Mouse (Mus musculus) lung, postnatal 14 days (tissue): ENCODE results near the gene Ghrhr.

Experiments used
- DNase-seq: peaks from one replicate; pipeline ENCODE4 v3.0.0; 2021

The Ghrhr gene

DNA sequence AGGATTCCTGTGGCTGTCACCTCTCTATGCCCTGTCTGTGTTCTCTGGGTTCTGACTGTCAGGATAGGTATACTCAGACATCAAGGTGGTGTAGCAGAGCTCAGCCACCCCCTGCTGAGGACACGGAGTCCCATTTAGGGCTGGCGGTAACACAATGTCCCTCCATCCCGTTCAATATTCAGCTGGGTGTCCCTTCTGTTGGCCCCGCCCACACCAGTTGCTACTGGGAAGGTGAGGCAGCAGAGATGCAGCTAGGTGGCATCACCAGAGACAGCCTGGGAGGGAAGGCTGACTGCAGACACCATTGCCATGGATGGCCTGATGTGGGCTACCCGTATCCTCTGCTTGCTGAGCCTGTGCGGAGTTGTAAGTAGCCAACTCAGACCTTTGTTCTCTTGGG is at the start of gene Ghrhr:
Ghrhr (plus strand) TSS at position 220 of the 400 bp plus-strand sequence.
- DNase-seq: no peak

DNA sequence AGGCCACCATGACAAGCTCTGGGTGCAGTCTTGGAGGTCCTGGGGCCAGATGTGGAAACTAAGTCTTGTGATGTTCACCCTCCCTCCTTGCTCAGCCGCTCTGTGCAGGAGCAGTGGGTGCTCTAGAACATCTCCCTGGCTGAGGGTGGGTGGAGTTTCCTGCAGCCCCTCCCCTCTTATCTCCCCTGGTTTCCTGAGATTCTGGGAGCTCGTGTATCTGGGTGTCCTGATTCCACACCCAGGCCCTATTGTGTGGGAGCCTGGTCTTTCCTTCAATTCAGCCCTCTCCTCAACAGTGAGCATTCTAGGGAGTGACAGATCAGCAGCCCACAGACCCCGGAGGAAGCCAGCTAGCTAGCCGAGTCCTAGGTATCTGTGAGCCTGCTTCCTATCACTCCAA is 49.8 kb upstream of the Ghrhr start:
- peak; percentile 62 for DNase-seq

DNA sequence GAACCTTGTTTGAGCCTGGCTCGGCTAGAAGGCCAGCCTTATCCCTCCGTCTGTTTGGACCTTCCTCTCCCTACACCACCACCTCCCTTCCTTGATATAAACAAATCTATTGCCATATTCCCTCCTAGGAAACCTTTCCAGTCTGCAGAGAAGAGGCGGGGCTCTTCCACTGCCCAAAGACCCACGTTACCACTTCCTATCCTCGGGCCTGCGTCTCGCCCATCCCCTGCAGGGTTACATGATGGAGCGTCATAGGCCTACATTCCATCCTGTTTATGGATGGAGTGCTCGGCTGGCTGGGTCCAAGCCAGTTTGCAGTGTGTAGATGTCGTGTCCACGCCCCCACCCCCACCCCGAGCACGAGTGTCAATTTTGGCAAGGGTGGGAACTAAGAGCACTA is 48.8 kb upstream of the Ghrhr start:
- DNase-seq: peak; percentile 64

DNA sequence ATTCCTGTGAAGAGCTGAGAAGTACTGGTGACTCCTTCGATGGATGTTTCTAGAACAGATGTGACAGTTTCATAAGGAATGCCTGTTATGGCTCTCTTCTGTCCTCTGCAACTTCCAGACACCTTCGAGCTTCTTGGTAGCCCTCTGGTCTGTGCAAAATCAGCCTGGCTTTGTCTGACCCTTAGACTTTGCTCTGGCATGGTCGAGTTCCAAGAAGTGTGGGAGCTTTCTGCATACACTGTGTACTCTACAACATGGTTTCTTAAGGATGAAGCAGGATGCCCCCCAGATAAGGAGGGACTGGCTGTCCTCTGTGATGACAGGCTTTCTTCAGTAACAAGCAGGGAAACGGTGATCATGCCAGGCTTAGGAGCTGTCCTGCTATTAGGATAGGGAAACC is 47.9 kb upstream of the Ghrhr start:
- DNase-seq: no peak

DNA sequence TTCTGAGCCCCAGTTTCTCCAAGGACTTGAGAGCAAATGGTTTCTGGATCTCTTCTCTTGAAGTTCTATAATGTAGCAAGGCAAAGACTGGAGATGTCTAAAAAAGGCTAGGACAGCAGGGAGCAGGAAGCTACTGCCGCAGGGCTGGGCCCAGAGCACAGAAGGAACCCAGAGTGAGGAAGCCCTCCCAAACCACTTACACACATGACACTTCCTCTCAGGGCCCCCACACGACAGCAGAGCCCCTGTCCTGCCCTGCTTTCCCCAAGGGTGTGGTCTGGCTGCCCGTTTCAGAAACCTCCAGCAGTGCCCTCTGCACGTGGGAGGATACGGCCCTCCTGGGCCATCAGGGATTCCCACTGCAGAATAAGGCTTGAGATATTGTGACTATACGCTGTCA is 44.8 kb upstream of the Ghrhr start:
- DNase-seq: no peak

DNA sequence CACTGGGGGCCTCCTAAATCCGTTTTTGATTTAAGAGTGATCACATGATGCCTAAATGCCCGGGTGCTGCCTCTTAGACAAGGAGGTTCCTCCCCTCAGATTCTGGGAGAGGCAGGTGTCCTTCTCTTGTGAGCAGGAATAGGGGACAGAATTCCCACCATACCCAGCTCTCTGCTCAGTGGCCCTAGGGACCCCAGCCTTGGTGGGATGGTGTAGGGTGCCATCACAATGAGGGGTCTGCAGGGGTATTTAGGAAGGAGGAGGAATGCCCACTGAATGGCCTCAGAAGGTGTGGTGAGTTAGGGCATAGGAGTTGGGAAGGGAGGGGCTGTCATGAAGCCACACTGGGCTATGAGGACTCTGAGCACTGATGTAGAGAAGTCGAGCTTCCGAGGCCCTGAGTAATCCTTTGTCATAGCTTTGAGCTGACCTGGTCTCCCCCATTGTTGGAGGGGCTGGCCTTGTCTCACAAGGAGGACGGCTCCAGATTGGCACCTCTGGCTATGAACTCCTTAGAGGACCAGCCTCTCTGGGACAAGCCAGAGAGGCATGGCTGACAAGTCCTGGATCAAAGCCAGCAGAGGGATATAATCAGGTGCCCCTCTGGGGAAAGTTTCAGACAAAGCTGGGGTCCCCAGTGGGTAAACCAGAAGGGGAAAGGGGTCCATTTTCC is 43.9 kb upstream of the Ghrhr start:
- no peak for DNase-seq

DNA sequence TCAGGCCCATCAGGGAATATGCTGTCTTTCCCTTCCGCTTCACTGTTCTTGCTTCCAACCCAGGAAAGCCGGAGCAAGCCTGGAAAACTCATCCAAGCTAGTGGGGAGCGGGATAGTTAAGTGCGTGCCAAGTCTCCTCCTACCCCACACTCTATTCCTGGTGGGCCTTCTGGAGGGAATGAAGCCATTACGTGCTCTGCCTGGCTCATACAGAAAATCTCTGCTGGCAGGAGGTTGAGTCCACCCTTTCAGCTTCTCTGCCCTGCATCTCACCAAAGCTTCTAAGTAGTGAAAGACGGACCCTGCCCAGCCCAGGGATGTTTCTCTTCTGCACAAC is 43.4 kb upstream of the Ghrhr start:
- DNase-seq: no peak

DNA sequence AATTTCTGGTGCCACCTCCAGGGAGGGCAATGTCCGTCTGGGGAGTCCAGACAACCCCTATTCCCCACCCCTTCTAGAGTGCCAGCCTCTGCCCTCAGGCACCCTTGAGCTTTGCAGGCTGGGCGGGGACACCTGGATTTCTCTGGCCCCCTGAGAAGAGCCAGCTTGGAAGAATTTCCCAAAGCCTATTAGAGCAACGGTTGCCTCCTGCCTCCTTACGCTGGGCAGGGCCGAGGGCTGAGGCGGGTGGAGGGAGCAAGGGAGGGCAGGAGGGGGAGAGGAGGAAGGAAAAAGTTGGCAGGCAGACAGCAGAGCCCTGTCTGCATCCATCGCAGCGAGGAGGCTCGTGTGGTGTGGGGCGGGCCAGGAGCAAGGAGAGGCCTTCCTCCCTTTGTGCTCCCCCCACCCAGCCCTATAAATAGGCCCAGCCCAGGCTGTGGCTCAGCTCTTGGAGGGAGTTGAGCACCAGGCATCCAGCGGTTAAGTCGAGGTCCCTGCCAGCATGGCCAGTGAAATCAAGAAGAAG is 40.0 kb upstream of the Ghrhr start, which contains the start of gene Aqp1:
Aqp1 (plus strand) TSS at position 444 of the 526 bp plus-strand sequence.
- DNase-seq: peak; percentile 83

DNA sequence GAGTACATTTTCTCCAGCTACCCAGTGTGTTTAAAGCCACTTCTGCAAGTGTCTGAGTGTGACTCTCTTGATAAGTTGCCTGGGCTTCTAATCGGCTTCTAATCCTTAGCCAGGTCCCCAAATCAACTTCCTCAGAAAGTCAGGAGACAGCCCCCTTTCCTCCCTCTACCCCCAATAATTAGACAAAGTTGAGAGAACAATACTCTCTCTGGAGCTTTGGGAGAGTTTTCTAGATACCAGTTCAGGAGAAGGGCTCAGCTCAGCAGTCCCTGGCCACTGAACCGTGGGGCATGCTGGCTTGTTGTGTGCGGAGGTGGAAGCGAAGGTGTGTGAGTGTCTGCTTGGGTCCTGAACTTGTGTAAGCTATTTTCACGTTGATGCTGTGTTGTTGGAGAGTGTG is 38.9 kb upstream of the Ghrhr start:
- no peak for DNase-seq

DNA sequence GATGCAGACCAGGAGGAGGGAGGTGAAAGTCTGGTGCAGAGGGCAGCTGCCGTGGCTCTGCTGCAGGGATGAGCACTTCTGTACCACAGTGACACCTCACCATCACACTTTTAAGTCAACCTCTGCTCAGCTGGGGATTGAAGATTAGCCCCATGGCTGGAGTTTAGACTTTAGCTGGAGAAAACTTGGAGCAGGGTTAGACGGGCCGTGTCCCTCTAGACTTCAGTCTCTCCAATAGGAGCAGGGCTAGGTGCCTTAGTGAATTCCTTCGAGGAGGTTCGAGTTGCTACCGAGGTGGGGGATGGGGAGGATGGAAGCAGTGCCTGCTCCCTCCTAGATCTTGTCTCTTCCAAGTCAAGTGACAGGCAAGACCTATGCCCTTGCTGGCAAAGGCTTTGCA is 38.0 kb upstream of the Ghrhr start:
- DNase-seq: no peak

DNA sequence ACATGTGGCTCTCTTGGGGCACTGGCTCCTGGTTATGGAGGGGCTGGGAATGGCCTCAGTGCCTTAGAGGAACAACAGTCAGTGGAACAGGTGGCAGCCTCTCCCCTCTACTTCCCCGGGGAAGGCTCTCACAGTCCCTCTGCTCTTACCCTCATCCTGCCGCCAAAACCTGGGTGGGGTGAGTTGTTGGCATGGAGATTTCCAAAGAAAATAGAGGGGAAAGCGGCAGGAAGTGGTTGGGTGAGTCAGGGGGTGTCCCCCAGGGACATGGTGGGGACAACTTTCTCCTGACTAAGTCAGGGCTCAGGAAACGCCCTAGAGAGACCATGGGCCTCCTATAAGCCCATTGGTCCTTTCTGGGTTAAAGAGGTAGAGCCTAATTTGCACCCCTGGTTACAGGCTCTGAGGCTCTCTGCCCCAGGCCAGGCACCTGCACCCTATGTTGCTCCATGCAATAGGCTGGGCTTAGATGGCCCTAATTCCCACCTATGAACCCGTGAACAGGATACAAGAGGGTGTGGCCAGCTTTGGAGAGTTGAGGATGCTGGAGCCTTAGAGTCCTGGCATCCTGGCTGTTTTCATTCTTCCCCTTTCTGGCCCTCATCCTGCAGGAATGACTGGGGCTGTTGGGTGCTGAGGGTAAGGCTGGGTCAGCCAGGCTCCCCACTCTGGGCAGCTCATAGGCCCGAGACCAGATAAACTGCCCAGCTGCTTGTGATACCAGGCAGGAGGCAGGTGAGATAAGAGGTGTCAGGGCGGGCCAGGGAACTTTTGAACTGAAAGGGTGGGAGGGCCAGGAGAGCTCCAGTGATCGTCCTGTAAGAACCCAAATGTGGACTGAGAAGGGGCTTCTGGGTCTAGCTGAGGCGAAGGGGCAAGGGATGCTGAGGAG is 36.9 kb upstream of the Ghrhr start:
- DNase-seq: no peak

DNA sequence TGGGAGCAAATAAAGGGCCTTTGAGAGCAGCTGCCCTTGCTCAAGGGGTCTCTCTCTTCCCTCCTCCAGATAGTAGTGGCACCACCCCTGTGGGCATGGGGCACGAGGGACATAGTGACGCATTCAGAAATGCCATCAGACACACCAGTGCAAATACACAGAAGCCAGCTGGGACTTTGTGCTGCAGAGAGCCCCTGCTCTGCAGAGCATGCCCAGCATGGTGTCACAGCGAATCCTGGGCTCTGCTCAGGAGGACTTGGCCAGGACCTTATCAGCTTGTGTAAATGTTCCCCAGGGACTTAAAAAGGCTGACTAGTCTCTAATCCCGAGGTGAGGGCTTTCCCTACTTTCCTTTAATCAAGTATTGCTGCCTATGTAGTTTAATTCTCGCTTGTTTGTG is 34.4 kb upstream of the Ghrhr start:
- no peak for DNase-seq

DNA sequence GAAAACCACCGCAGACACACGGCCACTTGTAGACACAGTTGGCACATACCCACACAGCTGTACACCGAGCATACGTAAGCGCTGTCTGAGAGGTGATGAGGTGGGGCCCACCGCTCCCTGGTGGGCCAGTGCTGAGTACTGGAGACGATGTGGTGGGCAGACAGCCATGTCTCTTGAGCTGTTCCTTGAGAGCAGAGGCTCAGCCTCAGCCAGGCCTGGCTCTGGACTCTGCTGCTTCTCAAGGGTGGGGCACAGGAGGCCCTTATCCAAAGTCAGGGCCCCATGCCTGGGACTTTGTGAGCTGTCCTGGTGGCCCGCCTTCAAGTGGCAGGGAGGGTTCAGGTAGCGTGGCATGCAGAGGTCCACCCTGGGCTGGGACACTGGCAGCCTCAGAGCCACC is 33.8 kb upstream of the Ghrhr start:
- DNase-seq: no peak

DNA sequence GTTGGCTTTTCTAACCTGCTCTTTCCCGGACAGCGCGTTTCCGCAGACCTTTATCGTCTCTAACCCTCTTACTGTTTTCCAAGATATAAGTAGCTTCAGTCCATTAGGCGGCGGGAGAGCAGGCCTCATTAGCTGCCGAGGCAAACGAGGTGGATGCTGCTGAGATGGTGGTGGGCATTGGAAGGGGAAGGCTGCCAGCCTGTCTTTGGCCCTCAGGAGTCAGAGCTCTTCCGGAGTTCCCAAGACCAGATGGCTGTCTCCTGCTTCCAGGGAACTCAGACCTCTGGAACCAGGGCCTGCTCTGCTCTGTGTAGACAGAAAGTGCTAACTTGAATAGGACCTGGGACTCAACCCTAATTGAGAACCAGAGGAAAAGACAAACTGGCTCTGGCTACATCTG is 32.6 kb upstream of the Ghrhr start:
- no peak for DNase-seq

DNA sequence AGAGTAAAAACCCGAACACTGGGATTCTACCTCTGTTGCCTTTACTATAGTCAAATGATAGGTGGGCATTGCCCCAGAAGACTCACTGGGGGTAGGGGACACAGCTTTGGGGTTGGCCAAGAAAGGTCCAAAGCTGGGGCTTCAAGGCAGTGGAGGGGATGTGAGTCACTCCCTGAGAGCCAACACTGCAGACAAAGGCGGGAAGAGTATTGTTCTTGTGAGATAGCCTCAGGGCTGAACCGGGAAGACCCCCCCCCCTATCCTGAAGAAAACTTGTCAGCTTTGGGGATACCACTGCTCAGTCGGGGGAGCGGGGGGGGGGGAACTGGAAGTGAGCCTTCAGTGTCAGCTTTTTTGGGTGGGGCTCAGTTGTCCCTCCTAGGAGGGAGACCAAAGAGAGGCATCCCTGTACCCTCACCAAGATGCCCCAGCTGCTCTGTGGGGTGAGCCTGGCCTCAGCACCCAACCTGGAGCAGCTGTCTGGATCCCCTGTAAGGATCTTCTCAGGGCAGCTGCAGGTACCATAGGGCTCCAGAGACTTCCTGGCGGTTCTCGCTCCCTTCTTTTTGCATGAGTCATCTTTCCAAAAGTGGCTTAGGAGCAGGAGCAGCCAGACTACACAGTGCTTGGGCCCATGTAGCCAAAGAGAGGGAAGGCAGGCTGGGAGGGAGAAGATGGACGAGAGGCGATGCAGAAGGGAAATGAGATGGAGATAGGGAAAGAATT is 31.6 kb upstream of the Ghrhr start:
- no peak for DNase-seq

DNA sequence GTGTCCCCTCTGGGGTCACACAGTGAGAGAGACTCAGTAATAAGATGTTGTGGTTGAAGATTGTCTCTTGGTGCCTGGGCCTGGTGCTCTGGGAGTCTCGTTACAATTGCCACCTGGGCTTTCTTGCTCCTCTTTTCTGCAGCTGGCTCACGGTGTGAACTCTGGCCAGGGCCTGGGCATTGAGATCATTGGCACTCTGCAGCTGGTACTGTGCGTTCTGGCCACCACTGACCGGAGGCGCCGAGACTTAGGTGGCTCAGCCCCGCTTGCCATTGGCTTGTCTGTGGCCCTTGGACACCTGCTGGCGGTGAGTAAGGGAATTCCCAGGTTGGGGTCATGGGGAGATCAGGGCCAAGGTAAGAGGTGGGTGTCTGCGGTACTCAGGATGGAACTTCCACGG is 30.8 kb upstream of the Ghrhr start:
- DNase-seq: no peak

DNA sequence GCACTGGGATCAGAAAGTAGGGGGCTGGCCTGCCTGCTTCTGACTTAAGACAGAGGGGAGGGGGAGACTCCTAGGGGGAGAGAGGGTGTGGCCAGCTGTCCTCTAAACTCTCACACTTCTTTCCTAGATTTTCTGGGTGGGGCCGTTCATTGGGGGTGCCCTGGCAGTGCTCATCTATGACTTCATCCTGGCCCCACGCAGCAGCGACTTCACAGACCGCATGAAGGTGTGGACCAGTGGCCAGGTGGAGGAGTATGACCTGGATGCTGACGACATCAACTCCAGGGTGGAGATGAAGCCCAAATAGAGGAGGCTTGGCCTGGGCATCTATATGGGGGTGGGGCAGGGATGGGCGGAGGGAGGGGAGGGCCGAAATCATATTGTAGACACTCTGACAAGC is 29.6 kb upstream of the Ghrhr start:
- DNase-seq: no peak

DNA sequence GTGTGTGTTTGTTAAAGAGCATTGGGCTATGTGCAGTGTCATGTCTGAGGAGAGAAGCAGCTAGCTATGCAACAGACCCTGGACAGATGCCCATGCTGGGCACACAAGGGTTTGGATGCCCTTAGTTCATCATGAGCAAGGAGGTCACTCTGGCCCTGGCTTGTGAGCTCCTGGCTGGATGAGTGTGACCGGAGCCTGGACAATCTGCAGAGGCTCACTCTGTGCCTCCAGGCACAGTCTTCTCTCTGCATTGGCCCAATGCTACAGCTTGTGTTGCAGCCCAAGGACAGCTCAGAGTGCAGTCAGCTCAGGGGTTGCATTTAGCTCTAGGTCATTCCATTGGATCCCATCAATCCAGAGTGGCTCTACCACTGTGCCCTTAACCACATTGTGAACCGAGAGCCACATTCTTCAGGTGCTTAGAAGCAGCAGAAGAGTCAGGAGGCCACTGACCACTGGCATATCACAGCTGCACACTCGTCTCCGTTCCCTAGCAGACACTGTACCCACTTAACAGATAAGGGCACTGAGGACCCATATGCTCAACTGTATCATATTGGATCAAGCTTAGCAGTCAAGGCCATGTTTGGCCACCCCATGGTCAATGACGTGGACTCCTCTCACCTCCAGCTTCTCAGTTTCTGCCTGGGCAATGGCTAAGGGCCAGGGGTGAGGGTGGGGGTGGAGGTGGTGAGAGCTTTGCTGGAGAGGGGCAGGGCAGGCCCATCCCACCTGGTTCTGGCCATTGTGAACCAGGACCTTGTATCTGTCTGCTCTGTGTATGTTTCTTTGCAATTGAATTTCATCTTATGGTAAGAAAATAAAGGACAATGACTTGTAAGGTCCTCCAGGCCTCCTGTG is 28.2 kb upstream of the Ghrhr start:
- no peak for DNase-seq

DNA sequence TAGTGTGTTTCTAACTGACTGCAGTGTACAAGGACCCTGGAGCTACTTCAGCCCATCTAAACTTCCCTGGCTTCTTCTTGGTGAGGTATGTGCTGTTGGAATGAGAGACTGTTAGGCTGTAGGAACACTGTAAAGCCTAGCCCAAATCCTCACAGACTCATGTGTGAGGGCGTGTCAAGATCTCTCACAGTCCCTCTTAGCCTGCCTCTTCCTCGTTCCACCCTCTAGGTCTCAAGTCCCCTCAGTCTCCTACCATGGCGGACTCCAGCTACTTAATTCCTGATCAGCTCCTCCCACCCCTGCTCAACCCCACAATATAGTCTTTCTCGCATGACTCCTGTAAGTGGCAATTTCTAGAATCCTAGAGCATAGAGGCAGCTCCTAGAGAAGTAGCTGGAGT is 26.9 kb upstream of the Ghrhr start:
- DNase-seq: no peak

DNA sequence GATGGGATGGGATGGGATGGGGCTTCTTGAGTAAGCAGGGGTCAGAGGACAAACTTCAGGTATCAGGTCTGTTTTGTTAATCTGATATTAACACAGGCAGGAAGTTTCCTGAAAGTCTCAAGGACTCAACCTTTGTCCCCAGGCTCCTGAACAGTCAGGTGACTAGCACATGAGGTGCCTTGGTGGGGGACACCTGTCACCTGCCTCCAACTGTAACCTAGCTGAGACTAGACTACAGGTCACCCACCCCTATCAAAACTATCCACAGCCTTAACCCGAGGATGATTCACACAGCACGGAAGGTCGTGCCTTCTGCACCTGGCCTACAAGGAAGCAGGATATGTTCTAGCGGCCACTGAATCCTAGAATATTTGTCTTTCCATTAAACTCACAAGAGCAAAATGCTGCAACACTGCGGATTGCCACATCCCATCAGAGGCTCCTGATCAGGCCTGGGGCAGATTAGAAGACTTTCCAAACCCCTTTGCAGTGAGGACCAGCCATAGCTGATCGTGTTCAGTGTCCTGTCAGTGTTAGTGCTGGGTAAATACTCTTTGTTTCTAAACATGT is 25.6 kb upstream of the Ghrhr start:
- no peak for DNase-seq

DNA sequence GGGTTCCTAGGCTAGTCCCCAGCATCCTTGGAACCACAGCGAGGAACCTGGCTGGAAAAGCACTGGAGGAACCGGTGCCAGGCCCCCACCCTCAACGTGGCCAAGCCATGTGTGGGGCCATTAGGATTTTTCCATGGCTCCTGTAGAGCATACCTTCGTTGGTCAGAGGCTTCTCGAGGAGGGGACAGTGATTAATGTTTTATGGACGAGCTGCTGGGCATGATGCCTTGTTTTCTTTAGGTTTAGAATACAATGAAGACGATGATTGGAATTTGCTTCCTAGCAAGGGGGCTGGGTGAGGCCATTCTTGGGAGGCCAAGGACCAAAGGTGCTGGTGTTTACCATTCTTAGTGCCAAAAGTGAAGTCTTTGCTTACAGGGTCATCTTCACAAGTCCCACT is 24.4 kb upstream of the Ghrhr start:
- no peak for DNase-seq

DNA sequence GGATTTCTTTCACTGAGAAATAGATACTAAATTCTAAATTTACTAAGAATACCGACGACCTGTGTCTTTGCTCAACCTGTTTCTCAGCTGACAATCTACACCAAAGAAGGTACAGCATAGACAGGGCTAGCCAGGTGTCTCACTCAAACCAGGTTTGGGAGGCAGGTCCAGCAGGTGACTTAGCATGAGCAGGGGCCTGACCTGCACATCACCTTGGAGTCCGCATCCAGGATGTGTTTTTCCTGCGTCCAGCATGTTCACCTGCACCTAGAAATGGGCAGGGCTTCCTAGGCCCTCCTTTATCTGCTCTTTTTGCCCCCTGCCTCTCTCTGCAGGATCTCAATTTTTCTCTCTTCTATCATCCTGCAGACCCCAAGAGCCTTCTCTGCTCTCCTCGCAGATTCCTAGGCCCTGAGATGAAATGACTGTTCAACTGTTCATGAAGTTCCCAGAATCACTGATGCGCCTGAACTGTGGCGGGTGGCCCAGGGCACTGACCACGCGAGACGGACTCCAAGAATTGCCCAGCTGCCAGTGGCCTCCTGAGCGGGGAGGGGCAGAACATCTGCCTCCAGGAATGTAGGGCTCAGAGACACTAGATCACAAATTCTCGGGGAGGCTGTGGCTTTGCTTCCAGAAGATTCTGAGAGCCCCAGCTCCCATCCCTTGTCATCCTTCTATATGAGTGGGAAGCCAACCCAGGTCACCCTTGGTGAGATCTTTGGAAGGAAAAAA is 22.2 kb upstream of the Ghrhr start:
- no peak for DNase-seq
